Mouse (Mus musculus): ENCODE measurements around the gene Slc45a3. TPM values are rescaled to one million over a fixed set of nuclear protein-coding genes. Genes with fewer than 3 reads are reported as not detected.

Gene Slc45a3
- polyA plus RNA-seq, 1 experiment from 2014 or later: 10.9 TPM

GRCm38 (mm10) chr1:131987432-131987831, 24.7 kb downstream of the Slc45a3 start:
- H3K27me3 ChIP-seq (ENCODE audit: insufficient read depth, poor library complexity, severe bottlenecking): no peaks in the 10 kb centered on the region
- no peaks in the 10 kb centered on the region; the same call in none of the 2 replicates for H3K36me3 ChIP-seq
- WGBS: 79% methylated on average over 15 of the region's 15 CpGs
- no peak overlapping the region for H3K4me3 ChIP-seq
- H3K9me3 ChIP-seq: no peaks in the 10 kb centered on the region
- DNase-seq (ENCODE audit: low spot score): no peak
- no peak overlapping the region for H3K27ac ChIP-seq
- 0 out of 2 replicates have a peak, but pooled peaks cover under 1% of the 10 kb centered on the region for H3K4me1 ChIP-seq (replicated peaks)

DNA sequence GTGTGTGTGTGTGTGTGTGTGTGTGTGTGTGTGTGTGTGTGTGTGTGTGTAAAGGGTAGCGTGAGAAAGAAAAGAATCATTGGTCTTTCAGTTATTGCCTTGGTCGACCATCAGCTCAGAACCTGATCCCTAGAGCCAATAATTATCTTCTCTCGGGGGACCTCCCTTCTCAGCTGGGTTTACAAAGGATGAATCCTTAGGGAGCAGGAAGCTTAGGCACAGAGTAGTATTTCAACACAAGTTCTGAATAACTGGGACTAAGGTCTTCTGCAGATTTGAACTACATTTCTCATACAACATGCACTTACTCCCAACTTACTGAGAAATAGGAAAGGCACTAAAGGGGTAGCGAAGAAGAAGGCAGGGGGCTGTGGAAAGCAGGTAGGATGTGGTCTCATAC, 26.7 kb downstream of the Slc45a3 start:
- H3K4me3 ChIP-seq: no peak overlapping the region
- H3K27me3 ChIP-seq (ENCODE audit: insufficient read depth, poor library complexity, severe bottlenecking): no peaks in the 10 kb centered on the region
- no peak for DNase-seq (ENCODE audit: low spot score)
- H3K9me3 ChIP-seq: no peaks in the 10 kb centered on the region
- H3K36me3 ChIP-seq: no peaks in the 10 kb centered on the region
- 0 out of 2 replicates have a peak, but pooled peaks cover 4% of the 10 kb centered on the region for H3K4me1 ChIP-seq (replicated peaks)
- 78% methylated on average over 4 of the region's 4 CpGs for WGBS
- no peak overlapping the region for H3K27ac ChIP-seq

DNA sequence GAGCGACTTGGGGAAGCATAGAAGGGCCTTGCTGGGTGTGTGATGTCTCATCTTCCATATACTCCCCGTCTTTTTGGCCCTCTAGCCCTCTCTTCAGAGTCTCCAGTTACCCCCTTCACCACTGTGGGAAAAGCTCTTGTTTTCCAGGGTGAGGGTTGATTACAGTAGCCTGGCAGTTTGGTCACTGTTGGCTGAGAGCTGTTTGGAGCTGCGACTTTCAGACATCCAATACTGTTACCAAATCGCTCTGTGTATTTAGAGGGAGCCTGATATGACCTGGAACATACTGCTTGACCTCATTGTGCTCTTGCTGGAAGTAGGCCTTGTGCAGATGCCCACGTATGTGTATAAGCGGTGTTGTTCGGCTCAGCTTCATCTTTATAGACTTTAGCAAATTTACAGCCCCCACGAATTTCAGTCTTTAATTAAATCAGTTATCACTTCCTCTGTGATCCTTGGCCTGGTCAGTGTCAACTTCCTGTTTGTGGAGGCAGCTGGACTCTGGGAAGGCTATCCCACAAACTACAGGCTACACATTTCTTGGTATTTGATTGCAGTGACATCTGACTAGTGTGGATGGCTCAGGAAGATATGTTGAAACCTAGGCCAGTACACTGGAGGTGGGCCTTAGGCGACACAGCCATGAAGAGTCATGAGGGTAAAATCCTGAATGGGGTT, 27.5 kb downstream of the Slc45a3 start:
- no peak for DNase-seq (ENCODE audit: low spot score)
- Histone ChIP-seq H3K36me3 (no peaks in the 10 kb centered on the region), H3K4me1 (replicated peaks) (0 out of 2 replicates have a peak, but pooled peaks cover 4% of the 10 kb centered on the region), H3K27me3 (ENCODE audit: insufficient read depth, poor library complexity, severe bottlenecking) (no peaks in the 10 kb centered on the region), H3K9me3 (no peaks in the 10 kb centered on the region), H3K4me3 (no peak overlapping the region), H3K27ac (no peak overlapping the region)
- WGBS: 88% methylated on average over 9 of the region's 9 CpGs

DNA sequence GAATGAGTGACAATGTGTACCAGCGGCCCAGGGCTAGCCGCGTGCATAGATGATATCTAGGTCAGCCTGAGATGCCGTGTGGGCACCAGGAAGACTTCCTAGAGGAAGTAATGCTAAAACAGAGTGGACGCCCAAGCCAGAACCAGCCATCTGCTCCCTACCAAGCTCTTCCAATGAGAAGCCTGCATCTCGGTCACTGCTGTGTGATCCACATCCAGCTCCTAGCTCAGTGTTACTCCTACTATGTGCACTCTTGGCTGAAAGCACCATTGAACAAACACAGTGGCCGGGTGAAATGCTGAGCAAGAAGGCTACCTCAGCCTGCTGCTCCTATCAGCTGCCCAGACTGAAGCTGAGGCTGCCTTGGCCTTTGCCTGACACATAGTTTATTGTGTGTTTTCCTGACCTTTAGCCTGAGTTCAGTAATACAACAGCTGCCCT, 29.8 kb downstream of the Slc45a3 start:
- Histone ChIP-seq H3K36me3 (no peaks in the 10 kb centered on the region), H3K27me3 (ENCODE audit: insufficient read depth, poor library complexity, severe bottlenecking) (no peaks in the 10 kb centered on the region), H3K4me3 (no peak overlapping the region), H3K4me1 (replicated peaks) (0 out of 2 replicates have a peak, but pooled peaks cover 4% of the 10 kb centered on the region), H3K9me3 (no peaks in the 10 kb centered on the region), H3K27ac (no peak overlapping the region)
- DNase-seq (ENCODE audit: low spot score): no peak
- WGBS: 85% methylated on average over 7 of the region's 7 CpGs

DNA sequence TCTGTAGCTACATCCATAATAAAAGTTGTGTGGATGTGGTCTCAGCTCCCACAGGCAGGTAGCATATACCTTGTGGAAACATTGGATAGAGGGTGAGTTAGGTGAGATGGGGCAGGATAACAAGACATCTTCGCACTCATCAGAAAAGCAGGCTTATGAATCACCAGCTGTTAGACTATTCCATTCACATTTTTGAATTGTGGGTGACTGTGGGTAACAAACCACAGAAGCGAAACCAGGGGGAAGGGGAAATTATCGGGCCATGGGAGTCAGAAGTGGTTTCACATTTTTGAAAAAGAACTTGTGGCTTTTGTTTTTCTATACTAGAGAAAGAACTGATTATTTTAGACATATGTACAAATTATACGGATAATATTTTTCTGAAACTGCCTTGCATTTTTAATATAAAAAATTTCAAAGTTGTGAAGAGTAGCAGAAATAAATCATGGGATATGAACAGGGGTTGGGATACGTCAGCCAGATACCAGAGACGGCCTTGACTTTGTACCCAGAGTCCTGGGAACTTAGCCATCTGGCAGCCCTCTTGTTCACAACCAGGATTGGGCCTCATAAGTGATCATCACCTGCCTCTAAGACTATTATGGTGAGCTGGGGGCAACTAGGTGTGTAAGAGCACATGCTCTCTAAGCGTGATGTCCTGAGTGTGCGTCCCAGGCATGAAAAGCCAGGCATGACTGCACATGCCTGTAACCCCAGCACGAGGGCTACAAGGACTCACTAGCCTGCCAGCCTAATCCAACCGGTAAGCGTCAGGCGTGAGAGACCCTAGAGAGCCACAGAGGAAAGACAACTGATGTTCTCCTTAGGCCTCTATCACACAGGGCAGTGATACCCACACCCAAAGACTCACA, 30.6 kb downstream of the Slc45a3 start:
- no peak overlapping the region for H3K27ac ChIP-seq
- 0 out of 2 replicates have a peak, but pooled peaks cover 4% of the 10 kb centered on the region for H3K4me1 ChIP-seq (replicated peaks)
- WGBS: 86% methylated on average over 12 of the region's 12 CpGs
- DNase-seq (ENCODE audit: low spot score): no peak
- H3K4me3 ChIP-seq: no peak overlapping the region
- H3K36me3 ChIP-seq: no peaks in the 10 kb centered on the region
- no peaks in the 10 kb centered on the region for H3K9me3 ChIP-seq
- no peaks in the 10 kb centered on the region for H3K27me3 ChIP-seq (ENCODE audit: insufficient read depth, poor library complexity, severe bottlenecking)

DNA sequence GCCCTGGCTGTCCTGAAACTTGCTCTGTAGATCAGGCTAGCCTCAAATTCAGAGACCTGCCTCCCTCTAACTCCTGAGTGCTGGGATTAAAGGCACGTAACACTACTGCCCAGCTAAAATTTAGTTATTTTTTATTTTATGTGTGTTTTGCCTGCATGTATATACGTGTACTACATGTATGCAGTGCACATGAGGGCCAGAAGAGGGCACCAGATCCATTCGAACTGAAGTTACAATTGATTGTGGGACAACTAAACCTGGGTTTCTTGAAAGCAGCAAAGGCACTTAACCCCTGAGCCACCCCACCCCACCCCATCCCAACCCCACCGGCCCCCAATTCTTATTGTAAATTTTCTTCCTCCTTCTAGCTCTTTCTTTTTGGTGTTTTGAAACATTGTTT, 32.3 kb downstream of the Slc45a3 start:
- WGBS: 28% methylated on average over 4 of the region's 4 CpGs
- H3K4me3 ChIP-seq: no peak overlapping the region
- DNase-seq (ENCODE audit: low spot score): peak; percentile 59

DNA sequence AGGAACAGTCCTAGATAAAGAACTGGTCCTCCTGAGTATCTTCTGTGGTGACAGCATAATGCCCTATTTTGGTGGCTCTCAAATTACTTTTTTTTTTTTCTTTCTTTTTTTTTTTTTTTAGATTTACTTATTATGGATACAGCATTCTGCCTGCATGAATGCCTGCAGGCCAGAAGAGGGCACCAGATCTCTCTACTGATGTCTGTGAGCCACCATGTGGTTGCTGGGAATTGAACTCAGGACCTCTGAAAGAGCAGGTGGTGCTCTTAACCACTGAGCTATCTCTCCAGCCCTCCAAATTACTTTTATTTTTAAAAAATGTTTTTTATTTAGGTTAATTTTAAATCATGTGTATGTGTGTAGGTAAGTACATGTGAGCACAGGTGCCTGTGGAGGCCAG, 37.7 kb downstream of the Slc45a3 start:
- no peaks in the 10 kb centered on the region for H3K27me3 ChIP-seq (ENCODE audit: insufficient read depth, poor library complexity, severe bottlenecking)
- H3K27ac ChIP-seq: no peak overlapping the region
- DNase-seq (ENCODE audit: low spot score): no peak
- H3K4me1 ChIP-seq (replicated peaks): no peaks in the 10 kb centered on the region
- no peaks in the 10 kb centered on the region for H3K36me3 ChIP-seq
- H3K4me3 ChIP-seq: no peak overlapping the region
- H3K9me3 ChIP-seq: no peaks in the 10 kb centered on the region

More for the DNA sequence above, 32.3 kb downstream of the Slc45a3 start:
- H3K27ac ChIP-seq: no peak overlapping the region
- no peaks in the 10 kb centered on the region for H3K36me3 ChIP-seq
- 0 out of 2 replicates have a peak, but pooled peaks cover 4% of the 10 kb centered on the region for H3K4me1 ChIP-seq (replicated peaks)
- H3K27me3 ChIP-seq (ENCODE audit: insufficient read depth, poor library complexity, severe bottlenecking): no peaks in the 10 kb centered on the region
- no peaks in the 10 kb centered on the region for H3K9me3 ChIP-seq

- H3K9me3 ChIP-seq: no peaks in the 10 kb centered on the region
- no peak overlapping the region for H3K4me3 ChIP-seq
- no peak for DNase-seq (ENCODE audit: low spot score)
- peaks cover 4% of the 10 kb centered on the region; the same call in 1 of the 2 replicates for H3K4me1 ChIP-seq (replicated peaks)
- H3K36me3 ChIP-seq: no peaks in the 10 kb centered on the region
- 78% methylated on average over 4 of the region's 4 CpGs for WGBS
- no peak overlapping the region for H3K27ac ChIP-seq
- H3K27me3 ChIP-seq (ENCODE audit: insufficient read depth, poor library complexity, severe bottlenecking): no peaks in the 10 kb centered on the region
Measured at GRCm38 (mm10) chr1:132001880-132002330, 39.1 kb downstream of the Slc45a3 start.

GRCm38 (mm10) chr1:132003111-132003510, 40.3 kb downstream of the Slc45a3 start:
- Histone ChIP-seq H3K27me3 (ENCODE audit: insufficient read depth, poor library complexity, severe bottlenecking) (no peaks in the 10 kb centered on the region), H3K27ac (no peak overlapping the region), H3K36me3 (no peaks in the 10 kb centered on the region), H3K4me3 (no peak overlapping the region), H3K4me1 (replicated peaks) (peaks cover 7% of the 10 kb centered on the region; the same call in 1 of the 2 replicates), H3K9me3 (no peaks in the 10 kb centered on the region)
- 63% methylated on average over 2 of the region's 2 CpGs for WGBS
- no peak for DNase-seq (ENCODE audit: low spot score)

DNA sequence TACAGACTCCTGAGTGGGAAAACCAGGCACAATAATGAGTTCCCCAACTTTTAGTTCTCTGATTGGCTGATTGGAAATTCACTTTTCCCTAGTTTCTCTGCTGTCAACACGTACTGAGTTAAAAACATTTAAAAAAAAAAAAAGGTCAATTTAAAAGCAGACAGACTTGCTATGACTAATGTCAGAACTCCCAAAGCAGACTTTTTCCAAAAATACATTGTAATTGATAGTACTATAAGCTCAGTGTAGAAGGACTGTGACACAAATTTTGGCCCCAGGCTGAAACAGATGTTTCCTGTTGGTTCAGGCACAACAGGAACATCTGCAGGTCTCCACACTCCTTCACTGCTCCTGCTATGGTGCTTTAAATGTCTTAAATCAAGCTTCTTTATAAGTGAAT, 41.0 kb downstream of the Slc45a3 start:
- Histone ChIP-seq H3K9me3 (no peaks in the 10 kb centered on the region), H3K4me3 (no peak overlapping the region), H3K36me3 (no peaks in the 10 kb centered on the region), H3K4me1 (replicated peaks) (peaks cover 14% of the 10 kb centered on the region), H3K27ac (no peak overlapping the region), H3K27me3 (ENCODE audit: insufficient read depth, poor library complexity, severe bottlenecking) (no peaks in the 10 kb centered on the region)
- WGBS: 71% methylated on average over 1 of the region's 1 CpGs
- DNase-seq (ENCODE audit: low spot score): no peak

DNA sequence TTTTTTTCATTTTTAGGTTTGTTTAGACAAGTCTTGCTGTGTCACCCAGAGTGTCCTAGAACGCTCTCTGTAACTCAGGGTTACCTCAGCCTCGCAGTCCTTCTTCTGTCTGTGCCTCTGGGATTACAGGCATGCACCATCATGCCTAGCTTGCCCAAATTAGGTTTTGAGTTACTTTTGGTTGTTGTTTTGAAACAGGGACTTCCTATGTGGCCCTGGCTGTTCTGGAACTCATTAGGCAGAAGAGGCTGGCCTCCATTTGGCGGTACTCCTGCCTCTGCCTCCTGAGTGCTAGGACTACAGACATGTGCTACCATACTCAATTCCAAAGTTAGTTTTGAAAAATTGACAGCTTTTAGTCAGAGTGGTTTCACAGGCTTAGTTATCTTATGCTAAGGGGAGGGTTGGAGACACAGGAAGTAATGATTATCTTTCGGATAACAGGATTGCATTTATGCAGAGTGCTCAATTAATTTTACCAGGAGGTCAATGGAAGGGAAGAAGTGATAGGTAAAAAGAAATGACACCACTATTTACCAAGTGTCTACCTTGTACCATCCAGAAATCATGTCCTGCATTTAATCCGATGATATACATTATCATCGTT, 41.9 kb downstream of the Slc45a3 start:
- DNase-seq (ENCODE audit: low spot score): no peak
- H3K9me3 ChIP-seq: no peaks in the 10 kb centered on the region
- peaks cover 22% of the 10 kb centered on the region for H3K4me1 ChIP-seq (replicated peaks)
- H3K36me3 ChIP-seq: no peaks in the 10 kb centered on the region
- H3K27me3 ChIP-seq (ENCODE audit: insufficient read depth, poor library complexity, severe bottlenecking): no peaks in the 10 kb centered on the region
- 82% methylated on average over 6 of the region's 6 CpGs for WGBS
- H3K4me3 ChIP-seq: no peak overlapping the region
- H3K27ac ChIP-seq: no peak overlapping the region

DNA sequence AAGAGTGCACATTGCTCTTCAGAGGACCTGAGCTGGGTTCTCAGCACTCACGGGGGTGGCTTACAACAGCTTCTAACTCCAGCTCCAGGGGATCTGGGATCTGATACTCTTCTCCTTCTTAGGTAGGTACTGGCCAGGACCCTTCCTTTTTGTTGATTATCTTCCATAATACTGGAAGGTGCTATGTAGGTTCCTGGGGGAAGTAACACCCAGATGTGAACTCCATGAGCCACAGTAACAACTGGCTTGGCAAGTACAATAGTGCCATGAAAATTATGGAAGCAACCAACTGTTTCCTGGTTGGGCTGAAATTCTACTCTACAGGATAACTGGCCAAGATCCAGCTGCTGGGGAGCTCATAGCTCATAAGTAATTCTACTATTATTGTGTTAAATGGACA, 42.7 kb downstream of the Slc45a3 start:
- Histone ChIP-seq H3K27me3 (ENCODE audit: insufficient read depth, poor library complexity, severe bottlenecking) (no peaks in the 10 kb centered on the region), H3K27ac (no peak overlapping the region), H3K9me3 (no peaks in the 10 kb centered on the region), H3K4me1 (replicated peaks) (peaks cover 27% of the 10 kb centered on the region), H3K36me3 (no peaks in the 10 kb centered on the region), H3K4me3 (no peak overlapping the region)
- WGBS: 82% methylated on average over 1 of the region's 1 CpGs
- no peak for DNase-seq (ENCODE audit: low spot score)

All from hindbrain, embryonic 10.5 days (tissue).